Mouse (Mus musculus) urinary bladder, postnatal 4 days (tissue): ENCODE results near the gene Arfip2.
A peak's percentile ranks its signal among the peaks of the same experiment; 100 is the strongest.

Experiments used
- DNase-seq, 2 experiments: peaks; one replicate each; pipeline ENCODE4 v3.0.0; 2021 to 2022; ENCODE audit warnings: low spot score in 2 of 2

The Arfip2 gene

DNA sequence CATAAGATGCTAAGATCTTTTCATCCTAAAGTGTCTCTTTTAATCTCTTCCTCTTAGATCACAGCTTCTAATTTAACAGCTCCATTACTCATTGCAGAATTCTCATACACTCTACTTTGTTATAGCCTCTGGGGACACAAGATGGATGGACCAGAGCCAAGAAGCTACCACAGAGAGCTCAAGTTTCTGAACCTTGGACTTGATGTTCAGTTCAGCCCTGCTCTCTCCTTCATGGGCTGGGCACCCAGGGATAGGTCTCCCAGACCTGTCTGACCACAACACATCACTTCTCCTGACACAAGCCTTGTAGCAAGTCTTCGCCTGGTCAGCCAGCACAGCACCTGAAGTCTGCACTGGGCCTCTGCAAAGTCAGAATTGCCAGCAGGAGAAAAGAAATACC, 25.8 kb downstream of the Arfip2 start:
- DNase-seq = no peak

DNA sequence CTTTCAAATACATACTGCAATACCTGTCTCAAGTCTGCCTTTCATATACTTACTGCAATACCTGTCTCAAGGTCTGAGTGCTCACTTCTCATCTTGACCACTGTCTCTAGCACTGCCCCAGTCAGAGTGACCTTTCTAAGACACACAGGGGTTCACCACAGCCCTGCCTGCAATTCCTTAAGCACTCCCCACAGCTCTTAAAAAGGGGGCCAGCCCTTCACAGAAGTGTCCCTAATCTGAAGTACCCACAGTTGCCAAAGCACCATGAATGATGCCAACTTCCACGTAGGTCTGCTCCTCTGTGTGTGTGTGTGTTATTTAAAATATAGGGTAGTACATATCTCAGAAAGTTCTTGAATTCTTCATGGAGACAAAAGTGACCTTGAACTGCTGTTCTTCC, 28.4 kb downstream of the Arfip2 start:
- no peak for DNase-seq

- DNase-seq = no peak
These were observed 31.7 kb downstream of the Arfip2 start for GRCm38 (mm10) chr7:105608467-105608866.

DNA sequence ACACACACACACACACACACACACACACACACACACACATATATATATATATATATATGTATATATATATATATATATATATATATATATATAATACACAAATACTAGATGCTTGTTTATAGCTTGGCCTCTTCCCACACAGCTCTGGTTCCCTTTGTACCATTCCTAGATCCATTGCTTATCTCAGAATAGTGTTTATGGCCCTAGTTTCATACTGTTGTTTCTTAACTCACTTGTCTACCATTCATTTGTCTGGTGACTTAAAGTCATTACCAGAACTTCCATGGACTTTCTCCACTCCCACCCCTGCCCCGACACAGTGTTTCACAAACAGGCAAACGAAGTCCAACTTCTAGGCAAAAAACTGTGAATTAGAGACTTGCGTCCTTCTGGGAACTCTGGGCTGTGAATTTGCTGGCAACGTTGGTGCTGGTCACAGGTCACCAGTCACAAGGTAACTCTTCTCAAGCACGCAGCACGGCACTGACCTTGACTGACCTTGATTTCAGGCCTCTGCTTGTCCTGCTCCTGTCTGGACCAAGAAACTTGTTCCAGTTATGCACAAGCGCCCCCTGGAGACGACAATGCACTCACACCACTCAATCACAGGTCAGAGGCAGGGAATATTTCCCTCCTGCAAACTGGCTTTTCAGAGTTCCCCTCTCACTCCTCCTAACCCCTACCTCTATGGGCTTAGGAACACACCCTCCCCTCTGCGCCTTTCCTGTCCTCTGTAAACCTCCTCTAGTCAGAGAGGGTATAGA, 37.2 kb downstream of the Arfip2 start:
- DNase-seq = peak in 1 of 2 experiments; percentile 75

DNA sequence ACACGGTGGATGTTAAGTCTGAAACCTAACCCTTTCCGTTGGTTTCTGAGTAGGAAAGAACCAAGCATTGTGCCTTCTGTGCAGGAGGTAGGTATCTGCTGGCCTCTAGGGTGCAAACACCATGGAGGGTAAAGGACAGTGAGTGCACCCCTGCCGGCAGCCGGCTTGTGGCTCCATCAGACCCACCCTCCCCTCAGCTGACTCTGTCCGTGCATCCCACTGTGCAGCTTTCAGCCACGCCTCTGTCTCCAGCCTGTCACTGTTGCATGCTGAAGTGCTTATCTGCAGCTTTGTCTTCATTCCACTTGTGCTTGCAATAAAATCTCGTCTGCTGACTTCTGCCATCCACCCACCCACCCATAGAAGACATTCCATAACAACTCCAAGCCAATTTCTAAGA, 50.1 kb downstream of the Arfip2 start:
- no peak for DNase-seq

DNA sequence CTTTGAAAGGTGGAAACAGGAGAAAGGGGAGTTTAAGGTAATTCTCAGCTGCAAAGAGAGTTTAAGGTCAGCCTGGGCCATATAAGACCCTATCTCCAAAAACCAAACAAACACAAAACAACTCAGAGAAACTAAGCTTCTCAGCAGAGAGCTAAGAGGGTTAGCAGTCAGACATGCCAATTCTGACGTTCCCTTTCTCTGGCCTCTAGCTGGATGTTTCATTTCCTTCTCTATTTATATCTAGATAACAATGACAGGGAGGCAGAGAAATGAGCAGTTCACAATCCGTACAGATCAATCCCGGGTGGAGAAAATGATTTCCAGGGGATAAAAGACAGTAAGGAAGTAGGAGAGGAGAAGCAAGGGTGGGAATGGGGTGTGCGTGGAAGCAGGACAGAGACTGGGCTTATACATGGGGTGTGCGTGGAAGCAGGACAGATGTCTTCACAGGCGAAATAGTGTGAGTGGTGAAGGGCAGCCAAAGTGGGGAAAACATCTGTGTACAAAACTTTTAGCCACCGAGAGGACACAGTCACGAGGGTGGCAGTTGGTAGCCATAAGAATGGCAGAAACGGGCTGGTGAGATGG, 51.8 kb downstream of the Arfip2 start:
- DNase-seq = no peak
